Mouse (Mus musculus) testis, adult 2 months (tissue): ENCODE measurements at regions not wholly inside any gene's neighbourhood (a gene's known extent, or its start where the extent isn't known, plus 50 kb on each side); places are given as distances from the start of the nearest gene placed in this dataset.

Experiments
- CTCF ChIP-seq: fragments of 200-500 bp; IDR thresholded peaks from 2 replicates; pipeline ENCODE4 v1.5.1; 2012; ENCODE audit warnings: low read depth, mild to moderate bottlenecking, inconsistent platforms, low read length, moderate library complexity; ENCODE audit not compliant: control insufficient read depth, insufficient read depth, insufficient replicate concordance
- POLR2A ChIP-seq: fragments of 200-500 bp; IDR thresholded peaks from 2 replicates; pipeline ENCODE4 v1.6.1; 2012; ENCODE audit warnings: low read depth, mild to moderate bottlenecking, inconsistent platforms, low read length, moderate library complexity; ENCODE audit not compliant: control insufficient read depth

DNA sequence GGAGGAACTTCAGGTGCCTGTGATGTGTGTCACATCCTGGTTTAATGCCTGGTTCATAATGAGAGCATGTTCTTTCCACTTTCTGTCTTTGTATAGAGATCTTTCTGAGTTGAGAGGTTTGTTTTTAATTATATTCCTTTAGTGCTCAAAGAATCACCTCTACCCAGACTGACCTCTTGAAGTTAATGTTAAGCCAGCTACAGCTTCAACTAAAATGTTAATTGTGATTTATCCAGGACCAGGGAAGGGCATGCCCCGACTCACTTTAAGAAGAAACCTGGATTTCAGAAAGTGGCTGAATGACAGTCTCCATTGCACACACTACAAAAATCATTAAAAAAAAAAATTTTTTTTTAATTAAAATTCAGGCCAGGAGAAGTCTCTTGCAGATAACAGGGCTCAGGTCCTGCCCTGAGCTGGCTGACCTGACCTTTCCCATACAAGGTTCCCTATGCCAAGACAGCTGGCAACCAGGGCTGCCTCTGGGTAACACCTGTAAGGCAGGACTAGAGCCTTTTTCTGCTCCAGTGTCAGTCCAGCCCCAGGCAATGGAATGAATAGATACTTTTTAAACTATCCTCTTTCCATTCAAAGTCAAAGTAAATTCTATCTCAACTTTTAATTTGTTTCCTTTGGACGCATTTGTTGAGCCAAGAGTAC, 54.7 kb upstream of the Tln2 start:
- TF ChIP-seq CTCF (no peak), POLR2A (no peak)
